Mouse (Mus musculus) lung, embryonic 15.5 days (tissue): Measurements from ENCODE around the gene Plcg1. TPM values are rescaled to one million over a fixed set of nuclear protein-coding genes. Genes with fewer than 3 reads are reported as not detected.

ENCODE experiments used
- ATAC-seq: fragments of 200-750 bp; cut with Nextera tagmentation; 2 replicates; pipeline ENCODE4 v1.8.0; 2017; ENCODE audit warnings: moderate number of reproducible peaks, borderline replicate concordance; ENCODE audit not compliant: low FRiP score, low TSS enrichment; ENCODE audit errors: extremely low read depth
- H3K27ac ChIP-seq: fragments of 300-500 bp; sonication (generic); 2 replicates; pipeline ENCODE4 v1.5.1; 2015; ENCODE audit warnings: moderate library complexity, mild to moderate bottlenecking, inconsistent platforms
- H3K27me3 ChIP-seq: fragments of 300-500 bp; sonication (generic); 2 replicates; pipeline ENCODE4 v1.6.1; 2015; ENCODE audit warnings: inconsistent platforms
- H3K36me3 ChIP-seq: fragments of 300-500 bp; sonication (generic); 2 replicates; pipeline ENCODE4 v1.6.1; 2015; ENCODE audit warnings: inconsistent platforms
- H3K4me1 ChIP-seq: fragments of 300-500 bp; sonication (generic); 2 replicates; pipeline ENCODE4 v1.6.1; 2015; ENCODE audit warnings: inconsistent platforms
- H3K4me2 ChIP-seq: fragments of 300-500 bp; sonication (generic); 2 replicates; pipeline ENCODE4 v1.6.1; 2015; ENCODE audit warnings: inconsistent platforms, mild to moderate bottlenecking, moderate library complexity
- H3K4me3 ChIP-seq: fragments of 300-500 bp; sonication (generic); 2 replicates; pipeline ENCODE4 v1.5.1; 2015; ENCODE audit warnings: mild to moderate bottlenecking, inconsistent platforms
- H3K9ac ChIP-seq: fragments of 300-500 bp; sonication (generic); 2 replicates; pipeline ENCODE4 v1.6.1; 2015; ENCODE audit warnings: inconsistent platforms
- H3K9me3 ChIP-seq: fragments of 300-500 bp; sonication (generic); 2 replicates; pipeline ENCODE4 v1.6.1; 2016; ENCODE audit warnings: inconsistent platforms
- WGBS: fragments of 180-500 bp; shearing (Covaris S2); methylation state at CpG from one replicate; pipeline ENCODE4 v1.1.7; 2015; 5-methylcytosine and 5-hydroxymethylcytosine counted together
- polyA plus RNA-seq: library from polyadenylated mRNA; unstranded; fragments of >200 nt; fragmentation: Nextera tagmentation; extraction: Ambion mirVana; gene quantifications from 2 replicates; pipeline ENCODE4 v1.2.1, GENCODE M21; 2015

The Plcg1 gene
- polyA plus RNA-seq, 1 experiment from 2014 or later: 51.4 TPM

DNA sequence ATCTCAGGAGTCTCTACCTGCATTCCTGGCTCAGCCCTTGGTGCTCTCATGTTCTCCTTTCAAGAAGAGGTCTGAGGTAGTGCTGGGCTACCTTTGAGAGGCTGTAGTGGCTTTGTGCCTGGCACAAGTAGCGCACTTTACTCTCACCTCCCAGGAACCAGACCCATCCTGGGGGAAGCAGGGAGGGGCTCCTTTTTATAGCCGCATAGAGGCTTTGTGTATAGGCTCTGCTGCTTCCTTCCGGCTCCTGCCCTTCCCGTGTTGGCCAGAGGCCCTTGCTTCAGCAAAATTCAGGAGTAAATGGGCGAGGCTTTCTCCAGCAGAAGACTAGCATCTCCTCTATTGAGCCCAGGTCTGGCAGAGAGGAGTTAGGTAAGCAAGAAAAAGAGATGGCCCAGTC lies 7.3 kb downstream of the Plcg1 start:
- Histone ChIP-seq H3K4me3 (no peak overlapping the region), H3K27me3 (no peaks in the 10 kb centered on the region), H3K27ac (peak overlapping the region; percentile 71), H3K9ac (no peak overlapping the region), H3K4me1 (peaks cover 96% of the 10 kb centered on the region), H3K4me2 (no peak overlapping the region; the same call in 1 of the 2 replicates), H3K9me3 (no peaks in the 10 kb centered on the region), H3K36me3 (peaks cover 15% of the 10 kb centered on the region)
- ATAC-seq: peak; percentile 35; the same call in 1 of the 2 replicates
- 42% methylated on average over 5 of the region's 5 CpGs for WGBS

DNA sequence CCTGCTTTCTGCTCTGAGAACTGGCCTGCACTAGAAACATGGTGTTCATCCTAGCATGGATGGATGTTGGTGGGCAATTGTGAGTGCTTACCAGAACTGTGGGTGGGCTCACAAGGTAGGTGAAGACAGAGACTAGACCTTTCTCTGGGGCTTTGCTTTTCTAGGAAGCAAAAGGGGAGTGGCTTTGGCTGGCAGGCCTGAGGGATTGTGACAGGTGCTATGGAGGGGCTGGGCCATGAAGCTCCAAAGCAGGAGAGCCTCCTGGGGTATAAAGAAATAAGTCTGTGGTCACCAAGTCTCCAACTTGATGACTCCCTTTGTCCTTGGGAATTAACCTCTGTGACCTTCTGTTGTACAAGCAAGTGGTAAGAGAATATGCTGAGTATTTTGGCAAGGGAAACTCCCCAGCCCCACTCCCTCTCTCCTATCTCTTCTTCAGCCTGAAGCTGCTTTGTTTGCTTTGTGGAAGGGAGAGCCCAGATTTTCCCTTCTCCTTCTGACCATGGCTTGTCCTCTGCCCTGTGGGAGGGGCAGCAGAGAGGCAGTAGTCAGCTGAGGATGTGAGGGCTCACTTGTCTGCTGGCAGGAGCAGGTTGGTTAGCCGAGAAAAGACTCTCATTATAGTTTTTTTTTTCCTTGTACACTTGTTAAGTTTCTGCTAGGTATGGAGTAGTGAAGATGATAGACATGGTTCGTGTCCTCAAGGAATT lies 8.7 kb downstream of the Plcg1 start:
- no peak overlapping the region for H3K4me2 ChIP-seq
- no peaks in the 10 kb centered on the region for H3K27me3 ChIP-seq
- H3K9me3 ChIP-seq: no peaks in the 10 kb centered on the region
- H3K27ac ChIP-seq: peak overlapping the region; percentile 71
- peaks cover 95% of the 10 kb centered on the region for H3K4me1 ChIP-seq
- peaks cover 15% of the 10 kb centered on the region for H3K36me3 ChIP-seq
- no peak overlapping the region for H3K4me3 ChIP-seq
- no peak overlapping the region for H3K9ac ChIP-seq
- WGBS: 44% methylated on average over 2 of the region's 2 CpGs
- ATAC-seq: no peak

DNA sequence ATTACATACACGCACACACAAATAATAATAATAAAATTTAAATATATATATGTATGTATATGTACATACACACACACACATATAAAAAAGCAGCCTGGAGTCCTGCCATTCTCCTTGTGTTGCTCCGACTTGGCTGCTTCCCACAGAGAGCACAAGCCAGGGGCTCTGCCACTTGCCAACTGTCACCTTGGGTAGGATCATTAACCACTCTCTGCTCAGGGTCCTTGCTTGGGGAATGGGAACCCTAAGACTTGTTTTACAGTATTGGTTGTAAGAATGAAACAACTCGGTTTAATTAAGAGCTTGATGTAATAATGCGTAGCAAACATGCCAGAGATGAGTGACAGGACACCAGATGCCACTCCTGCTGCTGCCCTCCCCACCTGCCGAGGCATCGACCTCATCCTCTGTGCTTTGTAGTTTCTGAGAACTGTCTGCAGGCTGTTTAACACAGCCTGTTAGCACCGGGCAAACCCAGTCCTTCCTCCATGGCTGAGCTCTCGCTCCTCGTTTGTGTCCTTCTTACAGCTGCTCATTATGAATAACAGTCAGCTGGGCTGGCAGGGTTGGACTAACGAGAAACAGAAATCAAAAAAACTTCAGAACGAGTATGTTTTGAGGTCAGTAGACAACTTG lies 9.5 kb downstream of the Plcg1 start:
- Histone ChIP-seq H3K36me3 (peaks cover 13% of the 10 kb centered on the region), H3K9ac (no peak overlapping the region), H3K4me1 (peaks cover 93% of the 10 kb centered on the region), H3K27ac (peak overlapping the region; percentile 71), H3K4me2 (no peak overlapping the region), H3K27me3 (no peaks in the 10 kb centered on the region), H3K9me3 (no peaks in the 10 kb centered on the region), H3K4me3 (no peak overlapping the region)
- no peak for ATAC-seq
- 62% methylated on average over 11 of the region's 11 CpGs for WGBS

DNA sequence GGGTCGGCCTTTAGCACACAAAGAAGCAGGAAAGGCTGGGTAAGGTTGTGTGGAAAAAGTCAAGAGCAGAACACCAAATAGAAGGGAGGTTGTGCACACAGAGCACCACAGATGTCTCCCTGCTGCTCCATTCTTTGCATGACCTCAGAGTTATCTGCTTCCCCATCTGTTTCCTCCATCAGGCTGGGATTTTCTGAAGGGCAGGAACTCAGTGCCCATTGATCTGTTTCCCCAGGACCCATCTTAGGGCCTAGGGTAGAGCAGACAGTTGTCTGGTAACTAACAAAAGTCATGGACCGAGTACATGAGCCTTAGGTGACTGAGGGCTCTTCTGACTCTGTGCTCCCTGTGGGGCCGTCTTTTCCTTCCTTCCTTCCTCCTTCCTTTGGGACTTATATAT lies 10.5 kb downstream of the Plcg1 start:
- Histone ChIP-seq H3K4me1 (peaks cover 90% of the 10 kb centered on the region), H3K9ac (no peak overlapping the region), H3K4me2 (no peak overlapping the region), H3K36me3 (peaks cover 4% of the 10 kb centered on the region; the same call in 1 of the 2 replicates), H3K27me3 (no peaks in the 10 kb centered on the region), H3K4me3 (no peak overlapping the region), H3K9me3 (no peaks in the 10 kb centered on the region), H3K27ac (peak overlapping the region; percentile 71)
- 59% methylated on average over 3 of the region's 3 CpGs for WGBS
- ATAC-seq: peak; percentile 38; the same call in 1 of the 2 replicates

DNA sequence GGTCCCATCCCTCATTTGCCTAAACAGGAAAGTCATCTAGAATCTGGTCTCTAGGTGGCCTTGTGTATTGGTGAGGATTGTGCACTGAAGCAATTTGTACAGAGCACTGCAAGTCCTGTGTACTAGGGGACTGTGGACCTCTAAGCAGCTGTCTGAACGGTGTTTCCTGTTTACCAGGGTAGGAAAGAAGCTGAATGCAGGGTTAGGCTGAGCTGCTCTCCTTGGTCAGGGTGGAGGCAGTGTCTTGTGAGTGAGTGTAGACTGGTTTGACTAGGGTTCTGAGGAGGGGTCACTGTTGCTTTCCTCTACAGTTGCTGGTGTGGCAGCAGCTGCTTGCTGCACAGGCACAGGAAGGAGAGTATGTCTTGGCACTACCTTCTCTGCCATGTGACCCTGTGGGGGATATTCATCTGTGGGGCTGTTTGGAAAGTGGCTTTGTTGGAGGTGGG lies 11.1 kb downstream of the Plcg1 start:
- ATAC-seq: peak; percentile 48; the same call in 1 of the 2 replicates
- Histone ChIP-seq H3K27me3 (no peaks in the 10 kb centered on the region), H3K9me3 (no peaks in the 10 kb centered on the region), H3K27ac (peak overlapping the region; percentile 71), H3K4me3 (no peak overlapping the region), H3K4me2 (no peak overlapping the region), H3K9ac (no peak overlapping the region), H3K36me3 (peaks cover 4% of the 10 kb centered on the region; the same call in 1 of the 2 replicates), H3K4me1 (peaks cover 90% of the 10 kb centered on the region)
- 41% methylated on average over 1 of the region's 1 CpGs for WGBS

DNA sequence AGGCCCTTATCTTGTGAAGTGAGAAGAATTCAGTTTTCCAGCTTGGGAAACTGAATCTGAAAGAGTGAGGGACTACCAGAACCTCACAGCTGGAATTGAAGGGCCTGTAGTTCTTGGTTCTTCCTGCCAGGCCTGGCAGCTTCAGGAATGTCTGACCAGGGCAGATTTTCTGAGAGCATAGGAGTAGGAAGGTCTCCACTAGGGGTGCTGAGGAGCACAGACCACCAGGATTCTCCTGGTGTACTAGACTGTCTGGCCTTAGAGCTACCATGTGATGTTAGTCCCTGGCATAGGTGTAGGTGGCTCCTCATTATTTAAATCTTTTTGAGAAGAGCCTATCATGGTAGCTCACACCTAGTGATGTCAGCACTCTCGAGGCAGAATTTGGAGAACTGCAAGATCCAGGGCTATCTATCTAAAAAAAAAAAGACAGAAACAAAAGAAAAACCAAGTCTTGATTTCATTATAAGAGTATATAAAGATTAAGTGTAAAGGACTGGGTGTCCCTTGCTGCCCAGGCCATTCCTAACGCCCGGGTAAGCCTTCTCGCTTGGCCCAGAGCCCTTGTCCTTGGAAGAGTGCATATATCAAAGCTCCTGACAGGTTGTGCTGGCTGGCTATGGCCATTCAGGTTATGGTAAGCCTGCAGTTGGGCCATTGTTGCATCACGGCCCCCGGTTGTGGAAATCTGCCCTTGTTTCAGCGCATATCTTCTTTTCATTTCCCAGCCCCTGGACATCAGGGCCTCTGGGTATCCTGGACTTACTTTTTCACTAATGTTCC lies 13.1 kb downstream of the Plcg1 start:
- Histone ChIP-seq H3K4me2 (no peak overlapping the region), H3K9me3 (no peaks in the 10 kb centered on the region), H3K4me1 (peaks cover 70% of the 10 kb centered on the region), H3K4me3 (no peak overlapping the region), H3K36me3 (peaks cover 20% of the 10 kb centered on the region), H3K27me3 (no peaks in the 10 kb centered on the region), H3K9ac (no peak overlapping the region), H3K27ac (peak overlapping the region; percentile 24)
- no peak; the same call in 1 of the 2 replicates for ATAC-seq
- WGBS: 65% methylated on average over 7 of the region's 7 CpGs

DNA sequence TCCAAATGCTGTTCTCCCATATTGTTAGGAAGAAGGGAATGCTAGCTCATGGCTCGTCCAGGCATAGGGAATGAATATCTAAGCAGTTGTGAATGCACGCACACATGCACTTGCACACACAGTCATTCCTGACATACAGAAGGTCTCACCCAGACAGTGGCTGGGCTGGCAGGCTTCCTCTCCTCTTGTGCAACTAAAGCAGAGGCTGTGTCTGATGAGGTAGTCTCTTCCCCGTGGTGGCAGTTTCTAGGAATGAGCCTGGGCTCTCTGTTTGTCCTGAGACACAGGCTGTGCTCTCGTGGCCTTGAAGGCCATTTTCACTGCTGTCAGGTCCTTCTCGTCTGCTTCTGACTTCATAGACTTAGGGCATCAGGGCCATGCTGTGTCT lies 13.7 kb downstream of the Plcg1 start:
- Histone ChIP-seq H3K9ac (no peak overlapping the region), H3K4me3 (no peak overlapping the region), H3K27ac (peak overlapping the region; percentile 11; the same call in 1 of the 2 replicates), H3K9me3 (no peaks in the 10 kb centered on the region), H3K4me2 (no peak overlapping the region), H3K36me3 (peaks cover 26% of the 10 kb centered on the region), H3K4me1 (peaks cover 64% of the 10 kb centered on the region), H3K27me3 (no peaks in the 10 kb centered on the region)
- WGBS: 70% methylated on average over 5 of the region's 5 CpGs
- no peak for ATAC-seq

DNA sequence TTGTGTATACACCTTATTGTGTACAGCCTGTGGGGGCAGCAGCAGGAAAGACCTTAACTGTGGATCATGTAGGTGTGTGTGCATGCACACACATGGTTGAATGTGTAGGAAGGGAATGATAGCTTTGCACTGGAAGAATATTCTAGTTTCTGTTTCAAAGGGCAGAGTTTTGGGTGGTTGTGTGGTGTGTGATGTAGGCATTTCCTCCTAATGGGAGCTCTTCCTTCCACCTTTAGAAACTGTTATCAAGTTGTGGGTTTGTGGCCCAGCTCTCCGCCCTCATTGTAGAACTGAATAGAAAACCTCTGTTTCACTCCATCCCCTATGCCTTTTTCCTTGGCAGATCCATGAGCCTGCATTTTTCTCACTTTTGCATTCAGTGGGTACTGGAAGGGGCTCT lies 14.4 kb downstream of the Plcg1 start:
- Histone ChIP-seq H3K36me3 (peaks cover 32% of the 10 kb centered on the region), H3K27me3 (no peaks in the 10 kb centered on the region), H3K4me1 (peaks cover 57% of the 10 kb centered on the region), H3K27ac (peak overlapping the region; percentile 11; the same call in 1 of the 2 replicates), H3K4me3 (no peak overlapping the region), H3K4me2 (no peak overlapping the region), H3K9ac (no peak overlapping the region), H3K9me3 (no peaks in the 10 kb centered on the region)
- ATAC-seq: no peak
- WGBS: 92% methylated on average over 1 of the region's 1 CpGs

DNA sequence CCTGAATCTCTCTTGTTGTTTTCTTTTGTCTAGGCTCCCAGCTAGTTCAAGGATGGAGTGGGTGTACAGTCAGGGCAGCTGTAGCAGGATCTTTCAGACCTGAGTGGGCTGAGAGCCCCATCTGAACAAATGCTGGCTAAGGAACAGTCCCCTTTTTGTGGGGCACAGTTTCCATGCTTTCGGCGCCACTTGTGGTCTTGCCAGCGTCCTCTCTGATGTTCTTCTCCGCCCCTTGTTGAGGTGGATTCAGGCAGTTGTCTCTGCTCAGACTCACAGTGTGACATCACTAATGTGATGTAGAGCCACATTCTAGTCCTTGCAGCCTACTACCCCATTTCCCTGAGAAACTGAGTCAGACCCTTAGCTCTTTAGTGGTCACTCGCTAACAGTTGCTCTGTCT lies 15.5 kb downstream of the Plcg1 start:
- Histone ChIP-seq H3K4me3 (no peak overlapping the region), H3K36me3 (peaks cover 44% of the 10 kb centered on the region), H3K9ac (no peak overlapping the region), H3K4me2 (no peak overlapping the region), H3K27me3 (no peaks in the 10 kb centered on the region), H3K27ac (no peak overlapping the region), H3K9me3 (no peaks in the 10 kb centered on the region), H3K4me1 (peaks cover 46% of the 10 kb centered on the region)
- no peak for ATAC-seq
- 95% methylated on average over 5 of the region's 5 CpGs for WGBS

DNA sequence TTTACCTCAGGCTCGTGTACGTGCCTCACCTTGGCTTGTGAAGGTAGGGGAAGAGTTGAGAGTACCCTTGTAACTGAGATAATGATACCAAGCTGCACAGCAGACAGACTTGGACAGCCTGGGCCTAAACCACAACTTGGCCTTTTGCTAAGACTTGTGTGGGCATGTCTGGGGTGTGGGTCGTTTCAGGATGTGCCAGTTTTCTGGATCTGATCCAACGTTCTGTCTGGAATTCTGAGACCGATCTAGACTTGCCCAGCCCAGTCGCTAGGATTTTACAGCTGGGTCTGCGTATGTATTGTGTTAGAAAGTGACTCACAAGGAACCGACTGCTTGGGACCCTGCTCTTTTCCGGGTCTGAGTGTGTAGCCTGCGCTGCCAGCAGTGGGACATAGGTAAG lies 16.0 kb downstream of the Plcg1 start:
- Histone ChIP-seq H3K4me2 (no peak overlapping the region), H3K4me3 (no peak overlapping the region), H3K9me3 (no peaks in the 10 kb centered on the region), H3K4me1 (peaks cover 41% of the 10 kb centered on the region), H3K9ac (no peak overlapping the region), H3K27ac (no peak overlapping the region), H3K27me3 (no peaks in the 10 kb centered on the region), H3K36me3 (peaks cover 48% of the 10 kb centered on the region)
- ATAC-seq: no peak
- WGBS: 79% methylated on average over 10 of the region's 10 CpGs

DNA sequence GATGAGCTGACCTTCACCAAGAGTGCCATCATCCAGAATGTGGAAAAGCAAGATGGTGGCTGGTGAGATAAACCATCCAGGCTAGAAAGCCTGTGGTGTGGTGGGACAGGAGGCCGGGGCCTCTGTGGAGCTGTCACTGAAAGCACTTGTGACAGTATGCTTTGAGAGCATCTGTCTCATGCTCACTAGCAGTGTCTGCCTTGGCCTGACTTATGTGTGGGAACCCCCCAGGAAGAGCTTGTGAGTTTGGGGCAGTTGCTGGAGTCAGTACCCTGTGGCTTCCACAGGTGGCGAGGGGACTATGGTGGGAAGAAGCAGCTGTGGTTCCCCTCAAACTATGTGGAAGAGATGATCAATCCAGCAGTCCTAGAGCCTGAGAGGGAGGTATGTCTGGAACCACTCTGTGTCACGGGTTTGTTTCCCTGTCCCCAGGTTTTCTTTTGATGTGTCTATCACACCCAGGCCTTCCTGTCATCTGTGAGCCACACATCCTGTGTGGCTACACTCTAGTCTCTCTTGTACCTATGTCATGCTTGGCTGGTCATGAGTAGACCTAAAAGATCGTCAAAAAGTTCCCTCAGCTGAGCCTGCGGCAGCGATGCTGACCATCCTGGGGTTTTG lies 25.6 kb downstream of the Plcg1 start:
- 87% methylated on average over 6 of the region's 6 CpGs for WGBS
- H3K9me3 ChIP-seq: no peaks in the 10 kb centered on the region
- no peak for ATAC-seq

More for the DNA sequence above, 25.6 kb downstream of the Plcg1 start:
- Histone ChIP-seq H3K27ac (no peak overlapping the region), H3K9ac (no peak overlapping the region), H3K36me3 (peaks cover 100% of the 10 kb centered on the region), H3K4me1 (no peaks in the 10 kb centered on the region), H3K4me3 (no peak overlapping the region), H3K4me2 (no peak overlapping the region), H3K27me3 (no peaks in the 10 kb centered on the region)
